Mouse (Mus musculus) ovary, adult 10 weeks (tissue): ENCODE measurements around the gene Gm8279. TPM values are rescaled to one million over a fixed set of nuclear protein-coding genes. Genes with fewer than 3 reads are reported as not detected.

Source experiments
- polyA plus RNA-seq: library from polyadenylated mRNA; stranded (reverse); fragments of 350-450 nt; fragmentation: Illumina TruSeq; extraction: RNeasy Lipid Tissue Mini Kit (QIAGEN cat#74804); gene quantifications from one replicate; pipeline ENCODE4 v1.2.3, GENCODE M21; 2014

Gm8279 gene
- polyA plus RNA-seq: not detected

GRCm38 (mm10) chr14:5131219-5131618, at the start of gene Gm8279:
Gm8279 (plus strand) TSS chr14:5131519.

DNA sequence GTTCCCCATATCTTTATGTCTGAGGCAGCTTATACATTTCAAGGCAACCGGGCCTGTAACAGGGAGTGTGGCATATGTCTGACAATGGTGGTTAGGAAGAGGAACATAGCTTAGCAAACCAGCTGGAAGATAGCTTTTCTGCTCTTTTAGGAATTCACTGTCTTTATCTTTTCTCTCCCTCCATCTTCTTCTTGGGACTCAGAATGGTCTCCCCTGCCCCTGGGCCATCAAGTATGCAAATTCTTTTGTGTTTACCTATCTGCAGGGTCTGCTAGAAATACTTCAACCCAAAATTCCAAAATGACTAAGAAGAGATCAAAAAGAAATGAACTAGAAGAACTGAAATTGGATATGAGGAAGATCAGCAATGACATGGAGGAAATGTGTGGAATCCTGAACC, 32.9 kb downstream of the Gm8279 start, which contains the start of gene Gm3317:
Gene Gm3317, plus strand, starts transcription at position 301 of the 400 bp plus-strand sequence.

GRCm38 (mm10) chr14:5185493-5185892, 54.2 kb downstream of the Gm8279 start, which contains the start of gene Gm8271:
Gm8271 (plus strand) TSS chr14:5185793.

Other genes with a start within 250 kb of the Gm8279 start
- gene Gm3278, start 239.1 kb upstream of the Gm8279 start, polyA plus RNA-seq: not detected
- gene Gm8297, start 147.6 kb upstream of the Gm8279 start, polyA plus RNA-seq: not detected
- not detected for gene Gm3298, start 115.6 kb upstream of the Gm8279 start, polyA plus RNA-seq
- gene 4930555G01Rik, start 80.9 kb upstream of the Gm8279 start, polyA plus RNA-seq: not detected
- gene Gm8281, start 60.5 kb upstream of the Gm8279 start, polyA plus RNA-seq: 0.37 TPM
- not detected for gene Gm3317, start 33.0 kb downstream of the Gm8279 start, polyA plus RNA-seq
- gene Gm8271, start 54.3 kb downstream of the Gm8279 start, polyA plus RNA-seq: not detected
- gene Gm3526, start 129.1 kb downstream of the Gm8279 start, polyA plus RNA-seq: not detected
- not detected for gene Gm3542, start 203.4 kb downstream of the Gm8279 start, polyA plus RNA-seq